Mouse (Mus musculus) frontal cortex, postnatal 36 days (tissue): ENCODE results near the gene Gm20388.

Experiments
- DNase-seq, 2 experiments: peaks; one replicate each; pipeline ENCODE4 v3.0.0; 2022; ENCODE audit warnings: low spot score in 2 of 2

Gm20388 gene

GRCm38 (mm10) chr8:120079361-120079760 is 168.7 kb downstream of the Gm20388 start:
- DNase-seq: no peak

DNA sequence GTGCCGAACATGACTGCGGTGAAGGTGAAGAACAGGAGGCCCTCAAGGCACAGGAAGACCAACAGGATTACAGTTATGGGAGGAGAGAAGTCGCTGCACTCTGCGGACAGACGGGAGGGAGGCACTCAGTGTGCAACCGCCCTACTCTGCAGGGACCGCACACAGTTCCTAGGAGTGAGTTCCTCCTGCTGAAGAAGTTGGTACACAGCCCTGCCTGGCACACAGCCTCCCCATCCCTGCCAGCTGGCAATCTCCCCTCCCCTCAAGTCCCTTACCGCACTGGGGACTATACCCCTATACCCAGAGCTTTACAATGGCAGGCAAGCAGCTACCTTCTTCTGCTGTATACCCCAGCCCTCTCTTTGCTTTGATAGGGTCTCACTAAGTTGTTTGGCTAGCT is 172.6 kb downstream of the Gm20388 start:
- DNase-seq: no peak

DNA sequence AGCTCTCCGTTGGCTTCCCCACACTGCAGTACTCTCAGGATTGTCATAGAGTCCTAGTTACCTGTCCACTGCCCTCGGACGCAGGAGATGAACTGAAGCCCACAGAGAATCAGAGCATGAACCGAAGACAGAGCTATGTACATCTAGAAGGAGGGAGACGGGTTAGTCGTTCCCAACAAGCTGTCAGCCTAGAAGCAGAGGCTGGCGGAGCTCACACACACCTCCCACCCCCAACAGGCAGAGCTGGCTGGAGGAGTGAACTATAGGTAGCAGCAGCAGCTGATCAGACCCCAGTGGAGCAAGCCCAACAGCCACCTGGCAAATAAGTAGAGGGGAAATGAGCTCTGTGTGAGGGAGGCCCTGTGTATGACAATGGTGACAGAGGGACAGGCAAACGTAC is 174.1 kb downstream of the Gm20388 start:
- peak in 1 of 2 experiments; percentile 28 for DNase-seq

- no peak for DNase-seq
Observed at GRCm38 (mm10) chr8:120089511-120089910, 178.9 kb downstream of the Gm20388 start.

DNA sequence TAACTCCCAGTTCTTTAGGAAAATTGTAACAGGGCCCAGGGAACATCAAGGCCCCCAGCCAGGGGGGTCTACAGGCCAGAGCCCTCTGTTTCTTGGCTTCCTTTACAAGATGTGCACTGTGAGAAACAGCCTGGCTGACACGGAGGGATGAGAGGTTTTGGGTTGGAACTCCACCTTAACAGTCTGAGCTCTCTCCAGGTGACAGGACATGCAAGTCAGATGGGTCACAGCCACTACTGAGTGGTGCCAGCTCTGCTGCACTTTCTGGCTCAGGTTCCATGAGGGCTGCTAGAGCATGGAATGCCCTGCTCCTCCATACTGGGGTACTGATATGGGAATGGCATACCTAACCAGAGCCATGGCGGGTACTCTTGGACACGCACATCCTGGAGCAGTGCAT is 180.4 kb downstream of the Gm20388 start:
- DNase-seq: no peak

DNA sequence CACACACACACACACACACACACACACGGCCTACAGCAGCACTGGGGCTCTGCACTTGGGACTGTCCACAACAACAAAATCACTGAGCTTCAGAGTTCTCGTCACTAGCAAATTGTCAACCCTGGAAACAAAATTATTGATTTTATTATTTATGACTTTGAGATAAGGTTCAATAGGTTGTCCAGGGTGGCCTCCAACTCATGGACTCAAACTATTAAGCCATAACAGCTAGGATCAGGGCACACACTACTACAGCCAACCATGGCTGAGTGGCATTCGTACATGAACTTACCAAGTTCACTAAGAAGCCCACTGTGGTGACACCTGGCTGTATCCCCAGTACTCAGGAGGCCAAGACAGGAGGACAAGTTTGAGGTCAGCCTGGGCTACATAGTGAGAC is 182.5 kb downstream of the Gm20388 start:
- DNase-seq: no peak

GRCm38 (mm10) chr8:120094801-120095200 is 184.2 kb downstream of the Gm20388 start:
- no peak for DNase-seq

DNA sequence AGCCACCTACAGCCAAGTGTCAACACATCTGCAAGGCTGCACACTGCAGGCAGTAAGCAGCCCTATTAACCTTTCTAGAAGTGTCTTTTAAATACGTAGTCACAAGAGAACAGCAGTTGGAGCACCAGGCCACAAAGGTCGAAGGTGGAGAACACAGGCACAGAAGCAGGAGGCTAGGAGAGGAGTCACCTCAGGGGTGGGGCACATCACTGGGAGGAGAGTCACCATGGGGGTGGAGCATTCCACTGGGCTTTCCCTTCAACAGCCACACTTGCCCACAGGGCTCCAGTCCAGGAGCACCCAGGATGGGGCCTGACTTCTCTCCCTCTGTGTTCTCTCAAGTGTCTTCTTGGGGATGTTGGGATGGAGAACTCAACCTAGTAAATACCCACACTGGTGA is 185.8 kb downstream of the Gm20388 start:
- DNase-seq: no peak

GRCm38 (mm10) chr8:120100388-120101067 is 189.9 kb downstream of the Gm20388 start:
- DNase-seq: no peak

DNA sequence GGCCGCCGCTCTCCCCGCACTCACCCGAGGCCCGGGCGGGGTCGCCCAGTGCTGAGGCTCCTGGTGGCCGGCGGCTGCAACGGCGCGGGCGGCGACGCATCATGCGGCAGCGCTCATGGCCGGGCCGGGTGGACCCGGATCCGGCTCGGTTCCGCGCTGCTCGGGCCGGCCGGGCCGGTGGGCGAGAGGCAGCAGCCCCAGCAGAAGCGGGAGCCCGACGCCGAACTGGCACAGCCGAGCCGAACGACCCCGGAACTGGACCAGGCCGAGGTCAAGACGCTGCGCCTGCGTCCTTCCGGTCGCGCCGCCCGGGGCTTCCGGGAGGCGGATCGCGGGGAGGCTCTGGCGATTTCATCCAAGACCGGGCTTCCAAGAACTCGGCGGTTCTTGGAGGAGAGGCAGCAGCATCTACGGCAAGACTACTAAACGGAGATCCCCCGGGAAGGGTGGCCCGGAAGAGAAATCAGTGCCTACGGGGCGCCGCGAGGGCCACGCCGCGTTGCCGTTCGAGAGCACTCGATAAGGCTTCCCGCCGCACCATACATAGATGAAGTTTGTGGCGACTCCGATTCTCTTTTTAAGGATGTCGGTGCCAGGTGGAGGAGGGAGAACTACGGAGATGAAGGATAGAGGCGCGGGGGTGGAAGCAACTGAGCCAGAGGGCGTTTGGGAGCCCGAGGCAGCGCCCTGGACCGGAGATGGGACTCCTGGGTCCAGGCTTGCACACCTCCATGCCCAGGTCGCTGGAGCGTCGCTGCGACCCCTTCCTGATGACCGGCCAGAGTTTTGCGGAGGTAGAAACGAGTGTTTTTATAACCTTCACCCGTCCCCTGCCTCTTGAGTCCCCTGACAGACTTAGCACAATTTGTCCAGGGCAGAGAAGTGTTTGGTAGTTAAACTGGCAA is 190.7 kb downstream of the Gm20388 start, which contains the start of gene Zdhhc7:
Zdhhc7 (minus strand) TSS at position 415 of the 905 bp plus-strand sequence.
- peak; percentile 87 to 88 for DNase-seq

- DNase-seq: no peak
Observed at GRCm38 (mm10) chr8:120103916-120104315, 193.3 kb downstream of the Gm20388 start.

- no peak for DNase-seq
Observed at GRCm38 (mm10) chr8:120104721-120105272, 194.2 kb downstream of the Gm20388 start.

DNA sequence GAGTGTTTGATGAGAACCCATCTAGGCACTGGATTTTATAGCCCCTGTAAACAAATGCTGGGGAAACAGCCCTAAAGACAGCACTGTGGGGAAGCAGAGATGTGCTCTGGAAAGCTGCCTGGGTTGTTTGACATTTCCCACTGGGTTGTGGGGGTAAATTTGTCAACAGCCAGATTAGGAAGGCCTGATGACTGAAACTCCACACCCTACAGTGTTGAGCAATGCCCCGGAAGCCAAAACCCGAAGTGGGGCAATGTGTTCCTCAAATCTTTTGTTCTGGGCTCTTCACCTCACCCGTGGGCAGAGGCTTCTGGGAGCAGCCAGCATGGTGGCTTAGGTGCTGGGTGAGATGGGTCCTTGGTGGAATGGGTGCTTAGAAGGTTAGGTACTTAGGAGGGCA is 198.5 kb downstream of the Gm20388 start:
- DNase-seq: no peak

DNA sequence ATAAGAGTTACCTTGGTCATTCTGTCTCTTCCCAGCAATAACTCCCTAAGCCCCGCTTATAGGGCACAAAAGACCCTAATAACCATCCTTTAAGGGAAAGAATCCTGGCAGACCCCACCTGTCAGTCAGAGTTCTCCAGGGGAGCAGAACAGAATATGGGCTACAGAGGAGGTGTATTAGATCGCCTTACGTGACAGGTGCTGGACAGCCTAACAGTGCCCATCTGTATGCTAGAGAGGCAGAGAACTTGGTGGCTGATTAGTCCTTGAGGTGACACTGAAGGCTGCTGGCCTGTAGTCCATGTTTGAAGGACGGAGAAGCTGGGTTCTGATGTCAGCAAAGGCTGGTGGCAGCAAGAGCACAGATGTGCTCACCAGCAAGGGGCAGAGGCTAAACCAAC is 200.3 kb downstream of the Gm20388 start:
- DNase-seq: no peak

- DNase-seq: no peak
Observed at GRCm38 (mm10) chr8:120111382-120111781, 200.7 kb downstream of the Gm20388 start.

DNA sequence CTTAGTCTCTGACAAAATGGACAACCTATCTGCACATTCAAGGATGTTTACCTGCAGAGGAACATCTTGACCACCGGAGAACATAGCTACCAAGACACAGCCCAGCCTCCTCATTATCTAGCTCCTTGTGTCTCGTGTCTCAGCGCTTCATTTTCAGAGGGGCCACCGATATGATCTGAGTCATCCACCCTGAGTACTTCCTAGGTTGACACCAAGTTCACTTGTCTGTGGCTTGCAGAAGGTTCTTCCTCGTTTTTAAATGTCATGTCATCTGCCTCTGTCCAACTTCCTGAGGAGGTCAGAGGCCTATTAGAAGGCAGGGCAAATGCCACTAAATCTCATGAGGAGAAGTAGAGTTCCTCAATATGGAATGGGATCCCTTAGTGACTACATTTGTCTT is 201.9 kb downstream of the Gm20388 start:
- no peak for DNase-seq

GRCm38 (mm10) chr8:120113306-120113705 is 202.7 kb downstream of the Gm20388 start:
- DNase-seq: no peak

DNA sequence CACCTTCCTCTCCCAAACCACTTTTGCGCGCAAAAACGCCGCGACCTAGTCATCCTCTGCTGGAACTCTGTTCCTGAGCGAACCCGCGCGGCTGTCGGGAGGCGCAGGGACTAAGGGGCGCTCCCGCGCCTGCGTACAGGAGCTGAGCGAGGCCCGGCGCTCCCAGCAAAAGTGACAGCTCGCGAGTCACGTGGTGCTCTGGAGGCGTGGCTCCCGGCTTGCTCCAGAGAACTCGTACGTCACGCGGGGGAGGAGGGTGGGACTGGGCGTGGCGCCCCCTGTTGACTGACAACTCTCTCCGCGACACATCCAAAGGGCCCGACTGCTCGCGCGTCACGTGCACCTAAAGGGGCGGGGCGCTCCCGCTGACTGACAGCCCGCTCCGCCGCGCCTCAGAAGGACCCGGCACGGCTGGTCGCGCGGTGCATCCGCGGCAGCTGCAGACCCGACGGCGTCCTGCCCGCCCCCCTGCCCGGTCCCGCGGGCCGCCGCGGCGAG is 203.2 kb downstream of the Gm20388 start, which contains the start of gene 6430548M08Rik:
6430548M08Rik (plus strand) TSS at position 395 of the 498 bp plus-strand sequence.
- DNase-seq: peak; percentile 100

GRCm38 (mm10) chr8:120114315-120114841 is 203.7 kb downstream of the Gm20388 start:
- no peak for DNase-seq

DNA sequence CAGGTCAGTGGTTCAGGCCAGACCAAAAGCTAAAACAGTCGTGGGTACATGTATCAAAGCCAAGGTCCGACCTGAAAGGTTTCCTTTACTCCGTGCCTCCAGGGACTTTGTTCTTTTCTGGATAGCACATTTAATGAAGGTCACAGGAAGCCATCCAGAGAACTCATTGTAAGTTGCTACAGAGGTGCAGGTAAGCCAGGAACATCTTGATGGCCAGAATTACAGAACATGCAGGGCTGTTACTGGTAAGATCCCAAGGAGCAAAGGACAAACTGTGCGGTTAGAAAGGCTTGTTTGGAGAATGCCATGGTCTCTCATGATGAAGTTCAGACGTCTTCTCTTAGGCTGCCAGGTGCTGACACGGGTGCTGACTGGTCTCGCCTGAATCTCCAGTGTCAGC is 206.0 kb downstream of the Gm20388 start:
- DNase-seq: no peak

- no peak for DNase-seq
Observed at GRCm38 (mm10) chr8:120118162-120118561, 207.5 kb downstream of the Gm20388 start.

GRCm38 (mm10) chr8:120118847-120119246 is 208.2 kb downstream of the Gm20388 start:
- peak in 1 of 2 experiments; percentile 41 for DNase-seq
